Mouse (Mus musculus) ES-E14 (cell line): ENCODE measurements around the gene Ropn1. TPM values are rescaled to one million over a fixed set of nuclear protein-coding genes. Genes with fewer than 3 reads are reported as not detected.

Source experiments
- DNase-seq: peaks from one replicate; pipeline ENCODE4 v3.0.0-alpha.2; 2013; ENCODE audit warnings: low read depth, low spot score
- H3K27ac ChIP-seq: 2 replicates; pipeline ENCODE4 v1.5.1; 2012; ENCODE audit warnings: low read depth, mild to moderate bottlenecking, low read length, moderate library complexity, mixed read lengths; ENCODE audit not compliant: poor library complexity, insufficient read depth, severe bottlenecking
- H3K36me3 ChIP-seq: 2 replicates; pipeline ENCODE4 v1.6.1; 2012; ENCODE audit warnings: mild to moderate bottlenecking, low read length, moderate library complexity, mixed read lengths; ENCODE audit not compliant: control insufficient read depth, poor library complexity, insufficient read depth, severe bottlenecking
- H3K4me1 ChIP-seq, 2 experiments: fragments of 150-350 bp in 1 of 2; sonication (generic) in 1 of 2; 2 replicates each; pipeline ENCODE4 v1.6.1; 2012; ENCODE audit warnings: low read length in 2 of 2, mild to moderate bottlenecking in 1 of 2, mixed read lengths in 1 of 2; ENCODE audit not compliant: control insufficient read depth in 2 of 2, insufficient read depth in 2 of 2, poor library complexity in 1 of 2
- H3K4me3 ChIP-seq, 2 experiments: fragments of 150-350 bp in 1 of 2; sonication (generic) in 1 of 2; 2 replicates each; pipeline ENCODE4 v1.5.1; 2012; ENCODE audit warnings: low read length in 2 of 2, low read depth in 1 of 2, mild to moderate bottlenecking in 1 of 2, mixed read lengths in 1 of 2; ENCODE audit not compliant: insufficient read depth in 1 of 2, poor library complexity in 1 of 2, severe bottlenecking in 1 of 2
- H3K9ac ChIP-seq: 2 replicates; pipeline ENCODE4 v1.6.1; 2012; ENCODE audit warnings: low read depth, mild to moderate bottlenecking, low read length, mixed read lengths; ENCODE audit not compliant: poor library complexity, insufficient read depth, severe bottlenecking
- H3K9me3 ChIP-seq: fragments of 150-350 bp; sonication (generic); 2 replicates; pipeline ENCODE4 v1.6.1; 2012; ENCODE audit warnings: low read depth, mild to moderate bottlenecking, low read length; ENCODE audit not compliant: control insufficient read depth, insufficient read depth
- CHD2 ChIP-seq: IDR thresholded peaks from 2 replicates; pipeline ENCODE4 v1.6.1; 2014; ENCODE audit warnings: mild to moderate bottlenecking, low read depth, low read length, inconsistent platforms
- HCFC1 ChIP-seq: IDR thresholded peaks from 2 replicates; pipeline ENCODE4 v1.6.1; 2012; ENCODE audit warnings: low read length, inconsistent platforms, borderline replicate concordance; ENCODE audit not compliant: insufficient read depth
- MAFK ChIP-seq: IDR thresholded peaks from 2 replicates; pipeline ENCODE4 v1.6.1; 2014; ENCODE audit warnings: mild to moderate bottlenecking, low read depth, low read length, inconsistent platforms; ENCODE audit not compliant: insufficient read depth
- ZC3H11A ChIP-seq: IDR thresholded peaks from 2 replicates; pipeline ENCODE4 v1.6.1; 2012; ENCODE audit warnings: low read depth, mild to moderate bottlenecking, inconsistent platforms, low read length, borderline replicate concordance
- ZNF384 ChIP-seq: IDR thresholded peaks from 2 replicates; pipeline ENCODE4 v1.6.1; 2012; ENCODE audit warnings: low read depth, low read length, inconsistent platforms
- in situ Hi-C, 2 experiments: fragments of 600-800 bp; cut with MboI; formaldehyde crosslinking; loops; one replicate each; pipeline ENCODE4 v1.15.1; 2025; ENCODE audit warnings: low sequenced_read_pairs in 2 of 2, inconsistent platforms in 1 of 2; ENCODE audit not compliant: unreplicated experiment in 2 of 2
- total RNA-seq: library from RNA; depleted of rRNA; stranded (reverse); fragments of 300-350 nt; gene quantifications from 2 replicates; pipeline ENCODE4 v1.2.3, GENCODE M21; 2012; rRNA removed

Ropn1 gene
- total RNA-seq = not detected in 2 replicates

GRCm38 (mm10) chr16:34649621-34650020 lies at the start of gene Ropn1:
Ropn1 (plus strand) TSS chr16:34649921.
- Histone ChIP-seq H3K27ac (no peak within 1 kb of the TSS), H3K4me3 (no peak within 1 kb of the TSS), H3K9me3 (no peaks in the 10 kb centered on the region), H3K36me3 (no peaks in the 10 kb centered on the region), H3K9ac (no peak within 1 kb of the TSS), H3K4me1 (no peaks in the 10 kb centered on the region)
- no peak for DNase-seq
- in situ Hi-C loops = no loop called here
- TF ChIP-seq HCFC1 = no peak
- no peak for TF ChIP-seq CHD2
- no peak for TF ChIP-seq ZNF384
- TF ChIP-seq MAFK = no peak
- no peak for TF ChIP-seq ZC3H11A

DNA sequence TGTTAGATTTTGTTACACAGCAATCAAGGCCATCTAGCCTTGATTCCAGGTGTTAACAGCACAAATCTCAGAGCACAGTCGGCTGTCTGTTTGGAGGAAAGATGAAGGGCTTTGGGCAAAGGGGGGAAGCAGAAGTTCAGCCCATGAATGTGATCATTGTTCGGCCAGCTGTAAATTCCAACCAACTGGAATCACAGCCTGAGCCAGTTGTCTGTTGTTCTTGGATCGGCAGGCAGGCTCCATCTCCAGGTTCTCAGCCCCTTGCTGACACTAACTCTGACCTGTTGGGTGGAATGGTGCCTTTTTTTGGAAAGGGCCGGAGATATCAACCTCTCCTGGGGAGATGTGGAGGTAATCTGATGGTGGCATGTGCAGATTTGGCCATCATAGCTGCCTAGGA lies 47.8 kb upstream of the Ropn1 start:
- in situ Hi-C loops = no loop called here
- no peak for DNase-seq
- H3K36me3 ChIP-seq = no peaks in the 10 kb centered on the region
- H3K4me1 ChIP-seq = no peaks in the 10 kb centered on the region
- no peaks in the 10 kb centered on the region for H3K9me3 ChIP-seq
- no peak overlapping the region for H3K4me3 ChIP-seq
- no peak overlapping the region for H3K9ac ChIP-seq
- TF ChIP-seq ZNF384 (no peak), HCFC1 (no peak), ZC3H11A (no peak), CHD2 (no peak), MAFK (no peak)
- no peak overlapping the region for H3K27ac ChIP-seq

DNA sequence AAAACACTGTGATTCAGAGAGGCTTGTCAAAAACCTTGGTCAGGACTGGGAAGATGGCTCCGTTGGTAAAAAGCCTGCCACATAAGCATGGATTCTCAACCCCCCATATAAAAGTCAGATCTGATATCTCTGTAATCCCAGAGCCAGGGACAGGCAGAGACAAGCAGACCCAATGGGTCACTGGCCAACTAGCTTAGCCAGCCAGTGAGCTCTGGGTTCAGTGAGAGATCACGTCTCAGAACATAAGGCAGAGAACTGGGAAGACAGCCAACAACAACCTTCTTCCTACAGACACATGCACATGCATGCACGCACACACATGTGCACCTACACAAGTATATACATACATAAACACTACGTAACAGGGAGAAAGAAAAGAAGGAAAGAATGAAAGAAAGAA lies 46.6 kb upstream of the Ropn1 start:
- H3K27ac ChIP-seq = no peak overlapping the region
- DNase-seq = no peak
- H3K9me3 ChIP-seq = no peaks in the 10 kb centered on the region
- in situ Hi-C loops = no loop called here
- TF ChIP-seq ZC3H11A (no peak), HCFC1 (no peak), MAFK (no peak), ZNF384 (no peak), CHD2 (no peak)
- no peak overlapping the region for H3K9ac ChIP-seq
- no peaks in the 10 kb centered on the region for H3K4me1 ChIP-seq
- H3K4me3 ChIP-seq = no peak overlapping the region
- no peaks in the 10 kb centered on the region for H3K36me3 ChIP-seq

- Histone ChIP-seq H3K4me1 (no peaks in the 10 kb centered on the region), H3K9me3 (no peaks in the 10 kb centered on the region), H3K27ac (no peak overlapping the region), H3K9ac (no peak overlapping the region), H3K36me3 (no peaks in the 10 kb centered on the region), H3K4me3 (no peak overlapping the region)
- no peak for DNase-seq
- TF ChIP-seq ZNF384 (no peak), ZC3H11A (no peak), CHD2 (no peak), HCFC1 (no peak), MAFK (no peak)
- in situ Hi-C loops = no loop called here
Observed at GRCm38 (mm10) chr16:34603854-34604253, 45.9 kb upstream of the Ropn1 start.

DNA sequence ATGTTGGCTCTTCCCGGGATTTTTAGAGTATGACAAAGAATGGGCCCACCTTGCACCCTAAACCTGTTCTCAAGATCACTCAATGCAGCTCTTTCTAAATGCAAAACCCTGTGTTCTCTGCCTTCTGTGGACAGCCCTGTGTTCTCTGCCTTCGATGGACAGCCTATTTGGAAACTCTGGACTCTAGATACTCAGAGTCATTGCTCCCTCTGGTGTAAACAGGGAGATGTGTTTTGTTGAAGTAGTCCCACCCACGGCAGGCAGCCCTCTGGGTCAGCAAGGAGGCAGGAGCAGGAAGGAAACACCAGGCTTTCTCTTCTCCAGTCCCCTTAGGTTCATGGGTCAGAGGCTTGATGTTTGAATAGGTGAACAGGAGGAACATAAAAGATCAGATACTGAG lies 44.0 kb upstream of the Ropn1 start:
- TF ChIP-seq ZNF384 (no peak), CHD2 (no peak), HCFC1 (no peak), MAFK (no peak), ZC3H11A (no peak)
- DNase-seq = no peak

More for the DNA sequence above, 44.0 kb upstream of the Ropn1 start:
- in situ Hi-C loops = no loop called here
- no peaks in the 10 kb centered on the region for H3K9me3 ChIP-seq
- no peak overlapping the region for H3K9ac ChIP-seq
- no peaks in the 10 kb centered on the region for H3K36me3 ChIP-seq
- no peak overlapping the region for H3K4me3 ChIP-seq
- no peak overlapping the region for H3K27ac ChIP-seq
- no peaks in the 10 kb centered on the region for H3K4me1 ChIP-seq
